Mouse (Mus musculus) T-helper 2 cell (primary cell): ENCODE data around the gene Egfem1.

Experiments used
- in situ Hi-C: fragments of 300-600 bp; cut with MboI, MseI; formaldehyde crosslinking; loops from one replicate; pipeline ENCODE4 v1.15.1; 2025; ENCODE audit warnings: high pct_unique_total_duplicates

The Egfem1 gene

GRCm38 (mm10) chr3:29081952-29082295, at the start of gene Egfem1:
Gene Egfem1, plus strand, starts transcription at chr3:29082023.
- in situ Hi-C loops, result no loop called here

- in situ Hi-C loops, result loop anchor here (25.0 kb wide), 1 partner anchor 1504 kb away; the partner anchor contains the start of gene Mecom
Observed at GRCm38 (mm10) chr3:29033107-29033506, 48.7 kb upstream of the Egfem1 start.

GRCm38 (mm10) chr3:29036146-29036545, 45.7 kb upstream of the Egfem1 start:
- in situ Hi-C loops, result loop anchor here (25.0 kb wide), 1 partner anchor 1501 kb away; the partner anchor contains the start of gene Mecom

- in situ Hi-C loops, result loop anchor here (25.0 kb wide), 1 partner anchor 1501 kb away; the partner anchor contains the start of gene Mecom
Observed at GRCm38 (mm10) chr3:29036620-29037019, 45.2 kb upstream of the Egfem1 start.

- in situ Hi-C loops, result loop anchor here (25.0 kb wide), 1 partner anchor 1497 kb away; the partner anchor contains the start of gene Mecom
Observed at GRCm38 (mm10) chr3:29040064-29040463, 41.8 kb upstream of the Egfem1 start.

GRCm38 (mm10) chr3:29046281-29046680, 35.5 kb upstream of the Egfem1 start:
- in situ Hi-C loops, result loop anchor here (25.0 kb wide), 1 partner anchor 1491 kb away; the partner anchor contains the start of gene Mecom

GRCm38 (mm10) chr3:29047273-29047932, 34.4 kb upstream of the Egfem1 start:
- in situ Hi-C loops, result loop anchor here (25.0 kb wide), 1 partner anchor 1490 kb away; the partner anchor contains the start of gene Mecom

- in situ Hi-C loops, result no loop called here
Observed at GRCm38 (mm10) chr3:29063156-29063555, 18.7 kb upstream of the Egfem1 start.

- in situ Hi-C loops, result no loop called here
Observed at GRCm38 (mm10) chr3:29068428-29069098, 13.3 kb upstream of the Egfem1 start.

- in situ Hi-C loops, result loop anchor here (5.0 kb wide), 1 partner anchor 196 kb away; no protein-coding TSS in a partner anchor
Observed at GRCm38 (mm10) chr3:29071315-29071714, 10.5 kb upstream of the Egfem1 start.

GRCm38 (mm10) chr3:29081517-29081916, 306 bp upstream of the Egfem1 start:
- in situ Hi-C loops, result no loop called here

GRCm38 (mm10) chr3:29082296-29082995, 623 bp downstream of the Egfem1 start:
- in situ Hi-C loops, result no loop called here

GRCm38 (mm10) chr3:29082996-29083350, 1.1 kb downstream of the Egfem1 start:
- in situ Hi-C loops, result no loop called here

GRCm38 (mm10) chr3:29098467-29098866, 16.6 kb downstream of the Egfem1 start:
- in situ Hi-C loops, result no loop called here

GRCm38 (mm10) chr3:29106016-29106723, 24.3 kb downstream of the Egfem1 start:
- in situ Hi-C loops, result no loop called here

GRCm38 (mm10) chr3:29107134-29107533, 25.3 kb downstream of the Egfem1 start:
- in situ Hi-C loops, result no loop called here

- in situ Hi-C loops, result no loop called here
Observed at GRCm38 (mm10) chr3:29110321-29110720, 28.5 kb downstream of the Egfem1 start.

- in situ Hi-C loops, result no loop called here
Observed at GRCm38 (mm10) chr3:29114517-29114916, 32.7 kb downstream of the Egfem1 start.

- in situ Hi-C loops, result no loop called here
Observed at GRCm38 (mm10) chr3:29117379-29117778, 35.6 kb downstream of the Egfem1 start.

- in situ Hi-C loops, result no loop called here
Observed at GRCm38 (mm10) chr3:29122556-29122955, 40.7 kb downstream of the Egfem1 start.

- in situ Hi-C loops, result no loop called here
Observed at GRCm38 (mm10) chr3:29132054-29132931, 50.5 kb downstream of the Egfem1 start.
